Mouse (Mus musculus) cerebellum, adult 11-12 months (tissue): ENCODE results near the gene Rab6b.

Experiments
- DNase-seq: peaks from one replicate; pipeline ENCODE4 v3.0.0; 2022

The Rab6b gene

DNA sequence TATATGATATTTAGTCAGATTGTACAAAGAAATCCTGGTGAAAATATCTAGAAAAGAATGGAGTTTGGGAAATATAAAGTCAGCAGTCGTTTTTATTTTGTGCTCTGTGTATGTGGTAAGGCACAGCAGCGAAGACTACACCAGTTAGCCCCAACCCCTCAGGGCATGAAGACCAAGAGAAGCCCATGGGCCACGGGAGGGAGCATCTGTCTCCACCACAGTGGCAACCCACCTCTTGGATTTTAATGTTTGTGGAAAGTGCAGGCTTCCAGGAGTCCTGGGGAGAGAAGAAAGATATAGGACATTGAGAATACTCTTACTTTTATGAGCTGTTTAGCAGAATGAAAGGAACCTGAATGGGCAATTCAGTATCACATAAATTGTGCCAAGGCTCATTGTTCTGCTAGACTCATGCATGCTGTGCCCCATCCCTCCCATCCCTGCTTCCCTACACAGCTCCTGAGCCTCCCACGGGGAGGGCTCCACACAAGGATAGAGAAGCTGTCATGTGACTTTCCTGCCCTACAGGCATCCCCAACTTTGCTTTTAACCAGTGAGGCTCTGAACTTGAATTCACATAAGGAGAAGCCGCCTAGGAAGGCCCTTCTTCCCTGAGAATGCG, 97.3 kb downstream of the Rab6b start:
- no peak for DNase-seq

DNA sequence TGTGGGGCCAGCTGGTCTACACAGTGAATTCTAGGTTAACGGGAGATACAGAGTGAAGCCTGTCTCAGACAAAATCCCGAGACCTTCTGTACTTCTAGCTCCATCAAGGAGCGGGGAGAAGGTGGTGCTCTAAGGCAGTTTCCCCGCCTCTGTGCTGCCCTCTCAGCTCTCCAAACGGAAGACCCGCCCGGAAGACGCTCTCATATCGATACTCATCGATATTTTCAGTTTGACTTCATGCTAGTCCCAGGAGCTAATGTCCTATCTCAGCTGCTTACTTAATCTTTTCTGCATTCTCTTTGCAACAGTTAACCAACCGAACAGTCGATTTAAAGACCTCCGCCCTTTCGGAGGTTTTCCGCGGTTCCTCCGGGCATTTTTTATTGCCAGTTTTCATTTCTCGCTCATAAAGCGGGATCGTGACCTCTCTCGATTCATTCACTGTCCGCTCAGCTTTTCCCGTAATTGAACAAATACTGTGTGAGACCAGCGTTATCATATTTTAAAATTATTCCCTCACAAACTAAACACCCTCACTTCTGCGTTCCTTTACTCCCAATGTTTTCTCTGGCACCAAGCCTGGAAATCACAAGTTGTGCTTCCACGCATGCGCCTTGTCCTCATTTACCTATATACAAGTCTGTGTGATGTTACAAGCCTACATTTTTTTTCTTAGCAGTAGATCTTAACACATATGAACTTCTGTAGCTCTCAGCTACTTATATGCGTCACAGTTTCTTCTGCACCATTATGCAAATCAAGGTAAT, 101.2 kb downstream of the Rab6b start:
- DNase-seq = no peak

DNA sequence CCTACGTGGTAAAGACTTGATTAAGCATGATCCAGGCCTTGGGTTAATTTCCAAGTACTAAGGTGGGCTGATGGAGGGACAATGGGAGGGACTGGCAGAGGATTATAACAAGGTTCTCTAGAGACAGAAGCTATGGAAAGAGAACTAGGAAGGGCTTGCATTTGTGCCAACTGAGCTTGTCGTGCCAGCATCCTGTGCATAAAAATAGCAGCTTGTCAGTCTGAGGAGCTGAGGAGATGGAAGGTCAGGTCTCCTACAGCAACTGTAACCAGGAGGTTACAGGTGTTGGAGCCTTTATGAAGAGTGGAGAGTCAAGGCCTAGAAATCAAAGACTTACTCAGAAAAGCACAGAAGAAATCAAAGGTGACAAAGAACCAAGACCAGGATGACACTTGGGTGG, 102.0 kb downstream of the Rab6b start:
- no peak for DNase-seq

DNA sequence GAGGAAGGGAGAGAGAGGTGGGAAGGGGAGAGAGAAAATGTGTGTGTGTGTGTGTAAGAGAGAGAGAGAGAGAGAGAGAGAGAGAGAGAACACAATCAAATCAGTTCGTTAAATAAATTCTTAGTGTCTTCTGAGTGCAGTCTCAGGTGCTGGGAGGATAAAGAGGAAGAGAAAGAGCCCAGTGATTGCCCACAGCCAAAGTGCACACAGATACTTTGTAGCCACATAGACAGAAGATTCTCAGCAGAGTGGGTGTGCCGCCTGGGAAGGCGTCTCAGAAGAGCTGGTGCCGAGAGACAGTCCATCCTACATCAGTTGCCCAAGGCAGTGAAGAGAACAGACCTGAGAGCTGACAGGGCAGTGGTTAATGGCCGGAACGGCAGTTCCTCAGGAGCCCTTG, 102.7 kb downstream of the Rab6b start:
- DNase-seq = no peak

DNA sequence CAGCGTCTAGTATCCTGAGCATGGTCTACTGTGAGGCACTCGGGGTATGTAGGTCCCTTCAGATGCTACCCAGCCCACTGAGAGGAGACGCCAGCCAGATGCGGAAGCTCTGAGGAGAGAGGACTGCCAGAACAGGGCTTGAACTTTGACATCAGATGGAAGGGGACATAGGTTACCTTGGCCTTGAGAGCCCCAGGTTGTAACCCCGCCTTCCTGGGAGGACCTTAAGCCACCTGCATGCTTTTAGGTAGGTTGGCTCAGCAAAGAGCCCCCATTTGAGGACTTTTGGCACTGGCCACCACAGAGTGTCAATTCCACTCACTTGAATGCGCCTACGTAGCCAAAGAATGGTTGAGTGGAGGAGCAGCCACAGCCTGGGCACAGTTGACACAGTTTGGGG, 113.1 kb downstream of the Rab6b start:
- DNase-seq = no peak

DNA sequence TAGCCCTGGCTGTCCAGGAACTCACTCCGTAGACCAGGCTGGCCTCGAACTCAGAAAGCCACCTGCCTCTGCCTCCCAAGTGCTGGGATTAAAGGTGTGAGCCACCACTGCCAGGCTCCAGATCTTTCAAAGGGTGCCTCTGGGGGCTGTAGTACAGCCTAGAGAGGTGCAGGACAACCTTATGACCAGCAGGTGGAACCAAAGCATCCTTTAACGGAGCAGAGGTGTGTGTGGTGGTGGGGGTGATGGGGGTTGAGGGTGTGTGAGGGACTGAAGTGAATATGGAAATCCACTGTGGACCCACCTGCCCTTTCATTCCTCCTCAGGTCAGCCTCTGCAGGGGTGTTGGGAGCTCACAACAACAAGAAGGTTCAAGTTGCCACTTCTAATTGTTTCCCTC, 113.9 kb downstream of the Rab6b start:
- no peak for DNase-seq

DNA sequence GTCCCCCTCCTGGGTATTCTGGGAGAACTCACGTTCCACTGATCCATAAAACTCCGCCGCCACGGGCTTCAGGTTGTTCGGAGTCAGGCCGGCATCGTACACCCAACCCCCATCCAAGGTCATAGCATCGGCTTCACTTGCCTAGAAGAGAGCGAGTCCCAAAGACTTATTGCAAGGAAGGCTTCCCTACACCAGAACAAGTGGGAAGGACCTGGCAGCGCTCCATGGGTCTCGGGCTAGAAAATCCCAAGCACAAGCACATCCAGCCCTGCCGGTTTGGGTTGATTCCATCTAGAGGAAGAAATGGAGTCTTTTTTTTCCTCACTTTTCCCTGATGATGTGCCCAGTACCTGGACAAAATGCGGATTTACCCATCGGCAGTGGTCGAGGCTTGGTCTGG, 115.2 kb downstream of the Rab6b start:
- no peak for DNase-seq

DNA sequence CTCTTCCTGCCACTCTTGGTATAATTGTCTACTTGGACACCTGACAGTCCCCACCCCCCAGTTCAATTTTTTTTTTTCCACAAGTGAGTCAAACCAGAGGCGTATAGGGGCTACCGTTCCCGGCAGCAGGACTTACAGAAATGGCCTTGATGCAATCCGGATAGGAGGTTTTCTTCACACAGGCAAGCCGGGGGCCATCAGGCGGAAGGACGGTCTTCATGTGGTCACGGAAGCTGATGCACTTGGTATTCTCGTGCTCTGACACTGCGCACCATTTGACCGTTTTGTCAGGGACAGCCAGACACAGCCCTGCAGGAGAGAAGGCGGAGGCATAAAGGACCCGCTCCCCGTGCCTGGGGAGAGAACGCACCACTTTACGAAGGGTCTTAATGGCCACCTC, 116.2 kb downstream of the Rab6b start:
- no peak for DNase-seq

DNA sequence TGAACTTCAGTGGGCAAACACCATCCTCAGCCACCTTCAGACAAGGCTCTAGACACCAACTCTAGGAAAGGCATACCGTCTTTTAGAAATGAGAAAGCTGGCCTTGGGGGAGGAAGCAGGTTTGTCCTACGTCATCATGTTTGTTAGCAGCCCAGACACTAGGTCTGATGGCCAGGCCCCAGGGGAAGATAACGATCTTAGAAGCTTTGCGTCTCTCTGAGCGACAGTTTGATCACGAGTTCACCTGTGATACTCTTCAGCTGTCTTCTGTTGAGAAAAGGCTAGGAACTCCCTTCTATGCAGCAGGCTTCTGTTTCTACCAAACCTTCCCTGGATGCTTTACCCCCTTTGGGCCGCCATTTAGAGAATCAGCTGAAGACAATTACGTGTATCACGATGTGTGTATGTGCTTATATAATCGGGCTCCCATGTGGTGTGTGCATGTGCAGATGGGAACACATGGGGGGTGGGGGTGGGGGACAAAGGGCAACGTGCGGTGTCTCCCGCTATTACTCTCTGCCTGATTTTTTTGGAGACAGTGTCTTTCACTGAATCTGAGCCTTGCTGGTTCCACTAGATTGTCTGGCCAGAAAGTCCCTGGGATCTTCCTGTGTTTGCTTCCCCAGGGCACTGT, 116.9 kb downstream of the Rab6b start:
- no peak for DNase-seq

DNA sequence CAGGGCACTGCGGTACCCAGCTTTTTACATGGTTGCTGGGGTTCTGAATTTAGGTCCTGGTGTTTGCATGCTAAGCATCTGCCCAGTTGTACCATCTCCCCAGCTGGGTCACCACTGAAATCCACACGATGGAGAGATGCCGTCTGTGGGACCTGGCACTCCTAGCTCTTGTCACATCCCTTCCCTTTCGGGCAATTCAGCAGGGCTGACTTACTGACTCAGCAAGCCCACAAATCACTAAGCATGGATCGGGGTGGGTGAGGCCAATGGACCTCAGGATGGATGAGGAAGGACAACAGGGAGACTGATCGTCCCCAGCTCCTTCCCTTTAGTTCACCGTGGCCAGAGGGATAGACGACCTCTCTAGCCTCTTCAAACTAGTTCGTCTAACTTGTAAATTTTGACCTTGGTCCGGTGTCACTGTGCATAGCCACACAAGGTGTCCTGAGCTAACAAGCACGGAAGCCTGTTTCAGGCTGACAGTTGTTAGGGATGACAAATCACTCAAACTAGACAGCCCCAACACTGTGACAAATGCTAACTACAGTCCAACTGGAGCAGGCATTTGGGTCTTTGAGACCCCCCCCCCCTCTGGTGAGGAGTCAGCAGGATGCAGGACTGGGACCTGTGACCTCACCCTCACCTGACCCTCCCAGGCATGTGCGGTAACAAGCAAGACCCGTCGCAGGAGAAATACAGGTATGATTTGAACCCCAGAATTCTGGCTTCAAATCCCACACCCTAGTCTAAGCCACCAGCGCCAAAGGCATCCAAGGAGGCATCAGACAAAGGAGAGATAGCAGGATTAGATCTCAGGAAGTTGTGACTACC, 117.7 kb downstream of the Rab6b start:
- no peak for DNase-seq

DNA sequence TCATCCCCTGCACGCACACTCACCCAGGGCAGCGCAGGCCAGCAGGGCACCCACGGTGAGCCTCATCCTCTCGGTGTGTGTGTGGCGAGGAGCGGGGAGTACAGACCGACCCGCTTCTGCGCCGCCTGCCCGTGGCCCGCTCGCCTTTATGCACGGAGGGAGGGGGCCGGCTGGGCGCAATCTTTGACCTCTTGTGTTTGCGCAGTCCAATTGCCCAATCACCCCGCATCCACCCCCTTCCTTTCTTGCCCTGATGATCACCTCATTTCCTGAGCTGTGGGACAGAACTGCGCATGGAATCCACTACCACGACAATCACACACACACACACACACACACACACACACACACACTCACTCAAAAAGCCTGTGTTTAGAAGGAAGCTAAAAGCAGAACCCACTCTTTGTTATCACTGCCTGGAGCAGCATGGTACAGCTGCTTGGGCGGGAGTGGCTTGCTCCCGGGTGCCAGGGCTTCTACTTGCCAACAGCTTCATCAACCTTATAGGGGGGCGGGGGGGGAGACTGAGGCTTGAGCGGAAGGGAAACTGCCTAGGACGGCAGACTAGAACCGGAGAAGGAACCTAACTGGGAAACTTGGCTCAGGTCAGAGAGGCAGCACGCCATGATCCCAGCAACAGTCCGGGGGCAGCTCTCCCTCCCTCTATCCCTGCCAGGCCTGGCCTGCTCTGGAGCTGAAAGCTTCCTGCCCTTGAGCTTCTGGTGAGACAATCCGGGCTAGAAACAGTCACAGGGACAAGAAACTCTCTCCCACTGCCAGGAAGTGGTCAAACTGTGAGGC, 118.8 kb downstream of the Rab6b start, which contains the start of the genes Gm20425 and Trf:
Gene Gm20425 (minus strand): TSS at position 157 of the 801 bp plus-strand sequence.
Gene Trf (minus strand): TSS at position 294 of the 801 bp plus-strand sequence.
- peak; percentile 41 for DNase-seq

DNA sequence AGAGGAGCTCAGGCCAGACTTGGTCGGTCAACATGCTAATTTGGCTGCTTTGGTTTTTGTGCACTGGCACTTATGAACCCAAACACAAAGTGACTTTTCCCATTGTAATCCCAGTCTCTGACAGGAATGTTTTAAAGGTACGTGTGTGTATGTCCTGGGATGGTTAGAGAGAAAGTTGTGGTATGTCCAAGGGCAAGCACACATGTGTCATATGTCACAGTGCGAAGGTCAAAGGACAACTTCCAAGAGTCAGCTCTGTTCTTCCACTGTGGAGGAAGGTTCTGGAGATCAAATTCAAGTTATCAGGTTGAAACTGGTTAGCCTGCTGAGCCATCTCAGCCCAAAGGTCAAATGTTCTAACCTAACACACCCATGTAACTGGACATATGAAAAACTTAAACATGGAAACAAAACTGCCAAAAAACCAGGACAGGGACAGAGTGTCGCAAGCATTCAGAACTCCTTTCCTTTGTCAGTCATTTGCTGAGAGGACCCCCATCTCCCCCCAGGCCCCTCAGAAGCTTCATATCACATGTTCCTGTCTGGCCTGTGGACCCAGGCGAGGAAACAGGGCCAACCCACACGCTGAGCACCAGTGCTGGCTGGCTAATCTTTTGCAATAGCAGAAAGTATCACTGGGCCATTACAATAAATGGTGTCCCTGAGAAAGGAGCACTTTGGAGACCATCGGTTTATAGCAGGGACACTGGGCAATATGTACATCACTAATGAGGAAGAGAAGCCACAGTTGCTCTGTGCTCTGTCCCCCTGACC, 120.8 kb downstream of the Rab6b start:
- DNase-seq = no peak

DNA sequence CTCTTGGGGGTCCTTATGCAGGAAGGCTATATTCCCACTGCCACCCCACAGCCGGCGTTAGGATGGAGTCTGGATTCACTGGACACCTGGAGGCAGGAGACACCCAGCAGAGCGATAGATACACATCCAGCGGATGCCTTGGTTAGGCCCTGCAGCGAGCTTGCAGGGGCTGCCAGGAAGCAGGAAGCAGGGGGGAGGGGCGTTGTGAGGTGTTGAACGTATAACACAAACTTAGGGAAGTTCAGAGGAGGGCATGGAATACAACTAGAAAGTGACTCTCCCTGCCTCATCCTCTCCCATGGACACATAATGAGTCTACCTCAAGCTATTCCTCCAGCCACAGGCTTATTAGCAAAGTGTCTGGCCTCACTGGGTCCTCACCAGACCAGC, 121.4 kb downstream of the Rab6b start:
- DNase-seq = no peak

DNA sequence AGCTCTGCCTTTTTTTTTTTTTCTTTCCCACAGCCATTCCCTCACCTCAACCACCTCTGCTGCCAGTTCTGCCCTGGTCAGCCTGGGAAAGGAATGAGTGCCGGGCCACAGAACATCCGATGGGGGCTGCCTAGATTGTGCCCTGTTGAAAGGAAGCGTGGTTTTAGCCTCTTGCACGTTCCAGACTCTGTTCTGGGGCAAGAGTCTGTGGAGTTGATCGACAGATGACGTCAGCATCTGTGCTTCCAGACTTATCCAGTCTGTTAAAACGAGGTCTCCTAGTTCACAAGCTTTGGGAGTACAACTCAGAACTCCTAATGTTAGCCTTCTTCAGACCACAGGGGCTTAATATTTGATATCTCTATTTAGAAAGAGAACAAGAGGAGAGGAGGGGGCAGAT, 122.5 kb downstream of the Rab6b start:
- DNase-seq = no peak

DNA sequence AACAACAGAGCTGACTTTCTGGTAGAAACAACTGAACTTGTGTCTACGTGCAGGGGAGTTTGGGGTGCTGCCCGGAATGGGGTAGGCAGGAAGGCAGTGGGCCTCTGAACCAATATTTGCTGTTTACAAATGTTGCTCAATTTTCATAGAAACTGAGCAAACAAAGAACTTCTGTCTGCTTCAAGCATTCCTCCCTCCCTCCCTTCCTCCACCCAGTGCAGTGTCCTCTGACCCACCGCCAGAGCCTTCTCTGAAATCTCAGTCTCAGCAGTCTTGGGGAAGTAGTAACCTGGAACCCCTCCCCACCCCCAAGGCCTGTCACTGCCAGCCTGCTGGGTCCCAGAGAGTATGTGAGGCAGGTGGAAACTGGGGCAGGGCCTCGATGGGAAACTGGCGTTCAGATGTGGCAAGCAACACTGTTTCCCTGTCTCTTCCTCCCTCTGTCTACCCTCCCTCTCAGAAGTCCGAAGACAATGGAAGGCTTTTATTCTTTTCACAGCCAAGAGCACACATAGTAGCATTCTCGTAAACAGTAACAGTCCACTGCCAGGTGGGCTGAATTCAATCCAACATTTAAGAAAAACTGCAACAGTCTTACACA, 123.1 kb downstream of the Rab6b start:
- no peak for DNase-seq
